Mouse (Mus musculus): ENCODE measurements around the gene Ptchd4. TPM values are rescaled to one million over a fixed set of nuclear protein-coding genes. Genes with fewer than 3 reads are reported as not detected.

Gene Ptchd4
- total RNA-seq, 1 experiment: 0.09 TPM

DNA sequence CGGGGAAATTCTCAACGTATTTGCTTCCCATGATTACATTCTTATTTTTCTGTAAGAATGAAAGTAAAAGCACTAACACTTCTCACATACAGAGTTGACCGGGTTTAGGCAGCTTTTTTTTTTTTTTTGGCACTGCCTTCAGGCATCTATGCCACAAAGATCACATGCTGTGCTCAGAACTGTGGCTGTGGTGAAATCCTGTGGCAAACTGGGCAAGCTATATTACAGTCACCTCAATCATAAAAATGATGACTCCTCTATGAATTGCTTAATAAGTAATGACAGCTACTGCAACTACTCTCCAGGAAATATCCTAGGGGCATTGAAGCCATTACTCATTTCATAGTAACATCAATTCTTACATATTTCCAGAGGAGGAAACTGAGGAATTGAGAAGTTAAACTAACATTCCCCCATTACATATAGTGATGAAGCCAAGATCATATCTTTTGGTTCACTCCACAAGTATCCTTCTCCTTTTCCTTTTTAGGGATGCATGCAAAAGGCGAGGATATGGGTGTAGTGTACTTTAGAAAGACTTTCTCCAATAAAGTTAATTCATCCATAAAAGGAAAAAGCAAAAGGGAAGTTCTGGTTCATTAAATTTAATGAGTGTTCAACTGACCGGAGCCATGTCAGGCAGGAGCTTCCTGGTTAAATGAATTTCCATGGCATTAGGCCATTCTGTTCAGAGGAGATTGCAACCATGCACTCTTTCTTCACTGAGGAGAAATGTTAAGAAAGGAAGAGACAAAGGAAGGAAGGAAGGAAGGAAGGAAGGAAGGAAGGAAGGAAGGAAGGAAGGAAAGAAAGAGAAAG lies 164.6 kb downstream of the Ptchd4 start:
- Histone ChIP-seq H3K4me3 (ENCODE audit: insufficient read depth in 1 of 2, low read depth in 1 of 2, low read length in 2 of 2, poor library complexity in 1 of 2, severe bottlenecking in 1 of 2) (no peak overlapping the region), H3K27ac (ENCODE audit: insufficient read depth, low read depth, low read length, poor library complexity, severe bottlenecking) (no peak overlapping the region), H3K9ac (ENCODE audit: insufficient read depth, low read depth, low read length, poor library complexity, severe bottlenecking) (no peak overlapping the region), H3K4me1 (ENCODE audit: control insufficient read depth in 2 of 2, insufficient read depth in 2 of 2, low read length in 2 of 2, poor library complexity in 1 of 2) (no peaks in the 10 kb centered on the region), H3K9me3 (ENCODE audit: control insufficient read depth, insufficient read depth, low read depth, low read length) (0 out of 2 replicates have a peak, but pooled peaks cover 1% of the 10 kb centered on the region), H3K36me3 (ENCODE audit: control insufficient read depth, insufficient read depth, low read length, poor library complexity, severe bottlenecking) (no peaks in the 10 kb centered on the region)
- in situ Hi-C loops (cut with MboI; ENCODE audit: low sequenced_read_pairs in 2 of 2, unreplicated experiment in 2 of 2): no loop called here
- no peak for TF ChIP-seq MAFK (IDR thresholded peaks at IDR 0.05; ENCODE audit: insufficient read depth, low read depth, low read length)
- TF ChIP-seq CHD2 (IDR thresholded peaks at IDR 0.05; ENCODE audit: low read depth, low read length): no peak
- TF ChIP-seq ZC3H11A (IDR thresholded peaks at IDR 0.05; ENCODE audit: borderline replicate concordance, low read depth, low read length): no peak
- TF ChIP-seq ZNF384 (IDR thresholded peaks at IDR 0.05; ENCODE audit: low read depth, low read length): no peak
- no peak for TF ChIP-seq HCFC1 (IDR thresholded peaks at IDR 0.05; ENCODE audit: borderline replicate concordance, insufficient read depth, low read length)
- DNase-seq (ENCODE audit: low read depth, low spot score): no peak

DNA sequence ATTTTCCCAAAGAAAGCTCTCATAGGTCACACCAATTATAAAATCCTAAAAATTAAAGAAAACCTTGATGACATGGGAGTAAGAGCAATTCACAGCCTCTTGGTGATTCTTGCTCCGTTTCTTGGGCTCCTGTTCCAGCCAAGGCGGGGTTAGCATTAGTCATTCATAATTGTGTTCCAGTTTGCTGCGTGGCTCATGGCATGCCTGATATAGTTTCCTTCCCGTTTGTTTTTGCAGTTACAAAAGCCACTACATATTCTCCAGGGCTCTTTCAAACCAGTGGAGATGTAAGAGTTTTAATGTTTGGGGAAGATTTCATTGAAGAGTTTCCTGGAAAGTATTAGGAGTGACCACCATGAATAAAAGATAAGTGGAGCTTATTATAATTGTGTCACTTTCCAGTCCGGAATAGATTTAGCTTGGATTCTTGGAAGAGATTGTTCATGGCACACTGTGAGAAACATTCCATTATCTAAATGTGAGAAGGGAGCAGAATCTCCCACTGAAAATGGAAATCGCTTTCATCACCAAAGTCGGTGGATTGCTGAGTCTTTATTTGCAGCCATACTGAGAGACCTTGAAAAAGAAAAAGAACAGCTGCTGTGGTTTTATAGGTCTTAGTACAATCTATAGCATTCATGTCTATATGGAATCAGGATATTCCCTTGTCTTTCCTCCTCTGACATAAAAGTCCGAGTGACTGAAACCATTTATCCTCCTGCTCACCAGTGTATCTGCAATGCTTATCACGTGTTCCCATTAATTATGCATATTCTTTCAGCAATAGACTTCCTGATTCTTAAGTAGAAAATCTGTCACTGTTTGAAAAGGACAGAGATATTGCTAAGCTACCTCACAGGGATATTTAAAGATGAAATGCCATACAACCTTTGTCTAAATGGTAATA lies 193.9 kb downstream of the Ptchd4 start:
- no peak for TF ChIP-seq HCFC1 (IDR thresholded peaks at IDR 0.05; ENCODE audit: borderline replicate concordance, insufficient read depth, low read length)
- H3K9me3 ChIP-seq (ENCODE audit: control insufficient read depth, insufficient read depth, low read depth, low read length): no peaks in the 10 kb centered on the region
- H3K4me1 ChIP-seq (ENCODE audit: control insufficient read depth in 2 of 2, insufficient read depth in 2 of 2, low read length in 2 of 2, poor library complexity in 1 of 2): no peaks in the 10 kb centered on the region; a peak in 1 of 4 replicates
- no peak overlapping the region for H3K4me3 ChIP-seq (ENCODE audit: insufficient read depth in 1 of 2, low read depth in 1 of 2, low read length in 2 of 2, poor library complexity in 1 of 2, severe bottlenecking in 1 of 2)
- in situ Hi-C loops (cut with MboI; ENCODE audit: low sequenced_read_pairs in 2 of 2, unreplicated experiment in 2 of 2): no loop called here
- no peak overlapping the region for H3K27ac ChIP-seq (ENCODE audit: insufficient read depth, low read depth, low read length, poor library complexity, severe bottlenecking)
- H3K36me3 ChIP-seq (ENCODE audit: control insufficient read depth, insufficient read depth, low read length, poor library complexity, severe bottlenecking): no peaks in the 10 kb centered on the region
- no peak for DNase-seq (ENCODE audit: low read depth, low spot score)
- H3K9ac ChIP-seq (ENCODE audit: insufficient read depth, low read depth, low read length, poor library complexity, severe bottlenecking): no peak overlapping the region

DNA sequence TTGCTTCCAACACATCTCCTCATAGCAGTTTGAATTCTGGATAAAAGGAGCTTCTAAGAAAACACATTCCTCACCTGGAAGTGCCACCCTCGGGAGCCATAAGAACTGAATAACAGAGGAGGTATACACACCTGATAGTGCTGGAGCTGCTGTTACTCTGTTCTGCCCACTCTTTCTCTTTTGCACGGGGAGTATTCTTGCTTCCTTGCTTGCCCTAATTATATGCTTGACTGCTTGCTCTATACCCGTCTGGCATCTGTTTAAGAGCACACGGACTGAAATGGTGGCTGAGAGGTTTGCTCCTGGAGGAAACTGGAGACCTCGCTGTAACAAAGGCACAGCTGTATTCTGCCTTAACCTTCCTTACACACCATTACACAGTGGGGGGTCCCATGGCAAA lies 214.4 kb downstream of the Ptchd4 start:
- no peak for TF ChIP-seq HCFC1 (IDR thresholded peaks at IDR 0.05; ENCODE audit: borderline replicate concordance, insufficient read depth, low read length)
- no peak for DNase-seq (ENCODE audit: low read depth, low spot score)
- in situ Hi-C loops (cut with MboI; ENCODE audit: low sequenced_read_pairs in 2 of 2, unreplicated experiment in 2 of 2): no loop called here

DNA sequence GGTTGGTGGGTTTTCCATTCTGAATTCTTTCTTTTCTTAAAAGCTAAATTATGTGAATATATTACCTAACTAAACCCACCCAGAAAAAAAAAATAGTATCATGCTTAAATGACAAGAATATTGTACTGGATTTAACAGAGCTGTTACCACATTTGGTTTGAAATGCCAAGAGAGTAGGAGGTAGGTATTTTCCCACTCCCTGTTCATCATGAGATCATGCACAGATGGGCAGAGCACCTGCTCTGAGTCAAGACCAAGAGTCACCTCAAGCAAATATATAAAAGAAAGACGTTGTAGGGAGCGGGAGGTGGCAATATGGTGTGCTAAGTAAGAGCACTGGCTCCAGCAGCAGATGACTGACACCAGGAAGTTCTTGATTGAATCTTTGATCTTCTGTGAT lies 233.8 kb downstream of the Ptchd4 start:
- Histone ChIP-seq H3K4me3 (ENCODE audit: insufficient read depth in 1 of 2, low read depth in 1 of 2, low read length in 2 of 2, poor library complexity in 1 of 2, severe bottlenecking in 1 of 2) (no peak overlapping the region), H3K27ac (ENCODE audit: insufficient read depth, low read depth, low read length, poor library complexity, severe bottlenecking) (no peak overlapping the region), H3K36me3 (ENCODE audit: control insufficient read depth, insufficient read depth, low read length, poor library complexity, severe bottlenecking) (no peaks in the 10 kb centered on the region), H3K4me1 (ENCODE audit: control insufficient read depth in 2 of 2, insufficient read depth in 2 of 2, low read length in 2 of 2, poor library complexity in 1 of 2) (no peaks in the 10 kb centered on the region), H3K9me3 (ENCODE audit: control insufficient read depth, insufficient read depth, low read depth, low read length) (no peaks in the 10 kb centered on the region), H3K9ac (ENCODE audit: insufficient read depth, low read depth, low read length, poor library complexity, severe bottlenecking) (no peak overlapping the region)
- TF ChIP-seq ZC3H11A (IDR thresholded peaks at IDR 0.05; ENCODE audit: borderline replicate concordance, low read depth, low read length) (no peak), MAFK (IDR thresholded peaks at IDR 0.05; ENCODE audit: insufficient read depth, low read depth, low read length) (no peak), HCFC1 (IDR thresholded peaks at IDR 0.05; ENCODE audit: borderline replicate concordance, insufficient read depth, low read length) (no peak), CHD2 (IDR thresholded peaks at IDR 0.05; ENCODE audit: low read depth, low read length) (no peak), ZNF384 (IDR thresholded peaks at IDR 0.05; ENCODE audit: low read depth, low read length) (no peak)
- DNase-seq (ENCODE audit: low read depth, low spot score): no peak
- in situ Hi-C loops (cut with MboI; ENCODE audit: low sequenced_read_pairs in 2 of 2, unreplicated experiment in 2 of 2): no loop called here

More for the DNA sequence above, 214.4 kb downstream of the Ptchd4 start:
- H3K4me3 ChIP-seq (ENCODE audit: insufficient read depth in 1 of 2, low read depth in 1 of 2, low read length in 2 of 2, poor library complexity in 1 of 2, severe bottlenecking in 1 of 2): no peak overlapping the region
- no peak overlapping the region for H3K9ac ChIP-seq (ENCODE audit: insufficient read depth, low read depth, low read length, poor library complexity, severe bottlenecking)
- no peak overlapping the region for H3K27ac ChIP-seq (ENCODE audit: insufficient read depth, low read depth, low read length, poor library complexity, severe bottlenecking)
- H3K9me3 ChIP-seq (ENCODE audit: control insufficient read depth, insufficient read depth, low read depth, low read length): no peaks in the 10 kb centered on the region
- no peaks in the 10 kb centered on the region for H3K4me1 ChIP-seq (ENCODE audit: control insufficient read depth in 2 of 2, insufficient read depth in 2 of 2, low read length in 2 of 2, poor library complexity in 1 of 2)
- no peaks in the 10 kb centered on the region for H3K36me3 ChIP-seq (ENCODE audit: control insufficient read depth, insufficient read depth, low read length, poor library complexity, severe bottlenecking)
